Mouse (Mus musculus) fibroblast of lung, adult 2 months (primary cell): ENCODE results near the gene Hist2h4.
"Not testable (repeated sequence)": the region's sequence is repeated elsewhere in the genome, so short reads cannot be mapped to it uniquely, and the experiment has no call there.

Experiments used
- DNase-seq: peaks from one replicate; pipeline ENCODE4 v3.0.0-alpha.2; 2011; ENCODE audit warnings: low read depth

The Hist2h4 gene

DNA sequence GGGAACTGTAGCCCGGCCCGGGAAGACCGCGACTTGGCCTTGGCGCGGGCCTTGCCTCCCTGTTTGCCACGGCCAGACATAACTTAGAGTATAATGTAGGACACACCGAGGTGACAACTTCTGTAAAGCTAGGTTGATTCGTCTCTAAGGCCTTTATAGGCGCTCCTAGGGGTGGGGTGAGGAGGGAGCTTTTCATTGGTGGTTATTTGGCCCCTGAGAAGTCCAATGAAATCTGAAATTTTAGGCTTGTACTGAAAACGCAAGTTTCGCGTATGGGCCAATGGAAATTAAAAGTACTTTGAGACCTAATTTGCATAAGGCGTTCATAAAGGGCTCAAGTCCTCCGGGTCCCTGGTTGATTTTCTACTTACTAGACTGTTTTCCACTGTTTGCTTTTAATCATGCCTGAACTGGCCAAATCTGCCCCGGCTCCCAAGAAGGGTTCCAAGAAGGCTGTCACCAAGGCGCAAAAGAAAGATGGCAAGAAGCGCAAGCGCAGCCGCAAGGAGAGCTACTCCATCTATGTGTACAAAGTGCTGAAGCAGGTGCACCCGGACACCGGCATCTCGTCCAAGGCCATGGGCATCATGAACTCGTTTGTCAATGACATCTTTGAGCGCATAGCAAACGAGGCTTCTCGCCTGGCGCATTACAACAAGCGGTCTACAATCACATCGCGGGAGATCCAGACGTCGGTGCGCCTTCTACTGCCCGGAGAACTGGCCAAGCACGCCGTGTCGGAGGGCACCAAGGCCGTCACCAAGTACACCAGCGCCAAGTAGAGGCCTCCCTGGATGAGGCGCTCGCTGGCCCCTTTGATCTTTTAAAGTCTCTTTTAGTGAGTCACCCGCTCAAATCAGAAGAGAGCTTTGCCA is 42.1 kb downstream of the Hist2h4 start, which contains the start of the genes Hist2h2ac and Hist2h2be:
Hist2h2ac (minus strand) TSS at position 116 of the 875 bp plus-strand sequence.
Hist2h2be (plus strand) TSS at position 355 of the 875 bp plus-strand sequence.
- peak; percentile 85 for DNase-seq

DNA sequence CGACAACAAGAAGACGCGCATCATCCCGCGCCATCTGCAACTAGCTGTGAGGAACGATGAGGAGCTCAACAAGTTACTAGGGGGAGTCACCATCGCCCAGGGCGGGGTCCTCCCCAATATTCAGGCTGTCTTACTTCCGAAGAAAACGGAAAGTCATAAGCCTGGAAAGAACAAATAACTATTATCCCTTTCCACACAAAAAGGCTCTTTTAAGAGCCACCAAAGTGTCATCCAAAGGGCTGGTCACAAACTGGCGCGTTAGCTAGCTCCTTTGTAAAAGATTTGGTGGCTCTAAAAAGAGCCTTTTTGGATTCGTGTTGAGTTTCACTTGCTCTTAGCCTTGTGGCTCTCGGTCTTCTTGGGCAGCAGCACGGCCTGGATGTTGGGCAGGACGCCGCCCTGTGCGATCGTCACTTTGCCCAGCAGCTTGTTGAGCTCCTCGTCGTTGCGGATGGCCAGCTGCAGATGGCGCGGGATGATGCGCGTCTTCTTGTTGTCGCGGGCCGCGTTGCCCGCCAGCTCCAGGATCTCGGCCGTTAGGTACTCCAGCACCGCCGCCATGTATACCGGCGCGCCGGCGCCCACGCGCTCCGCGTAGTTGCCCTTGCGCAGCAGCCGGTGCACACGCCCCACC is 42.9 kb downstream of the Hist2h4 start:
- not testable (repeated sequence) for DNase-seq

DNA sequence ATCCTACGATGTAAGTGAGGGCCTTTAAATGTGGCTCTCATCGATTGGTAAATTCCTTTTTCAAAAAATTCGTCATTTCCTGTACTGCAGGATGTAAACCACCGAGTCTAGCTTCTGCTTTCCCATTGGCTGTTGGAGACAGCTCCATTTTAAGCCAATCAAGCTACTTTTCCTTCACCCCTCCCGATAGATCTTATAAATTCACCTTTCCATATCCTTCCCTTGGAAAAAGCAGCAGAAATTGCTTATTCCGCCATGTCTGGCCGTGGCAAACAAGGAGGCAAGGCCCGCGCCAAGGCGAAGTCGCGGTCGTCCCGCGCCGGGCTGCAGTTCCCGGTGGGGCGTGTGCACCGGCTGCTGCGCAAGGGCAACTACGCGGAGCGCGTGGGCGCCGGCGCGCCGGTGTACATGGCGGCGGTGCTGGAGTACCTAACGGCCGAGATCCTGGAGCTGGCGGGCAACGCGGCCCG is 43.4 kb downstream of the Hist2h4 start, which contains the start of the genes Bola1 and Hist2h2ab:
Bola1 (minus strand) TSS at position 49 of the 470 bp plus-strand sequence.
Hist2h2ab (plus strand) TSS at position 205 of the 470 bp plus-strand sequence.
- peak; percentile 74 for DNase-seq

DNA sequence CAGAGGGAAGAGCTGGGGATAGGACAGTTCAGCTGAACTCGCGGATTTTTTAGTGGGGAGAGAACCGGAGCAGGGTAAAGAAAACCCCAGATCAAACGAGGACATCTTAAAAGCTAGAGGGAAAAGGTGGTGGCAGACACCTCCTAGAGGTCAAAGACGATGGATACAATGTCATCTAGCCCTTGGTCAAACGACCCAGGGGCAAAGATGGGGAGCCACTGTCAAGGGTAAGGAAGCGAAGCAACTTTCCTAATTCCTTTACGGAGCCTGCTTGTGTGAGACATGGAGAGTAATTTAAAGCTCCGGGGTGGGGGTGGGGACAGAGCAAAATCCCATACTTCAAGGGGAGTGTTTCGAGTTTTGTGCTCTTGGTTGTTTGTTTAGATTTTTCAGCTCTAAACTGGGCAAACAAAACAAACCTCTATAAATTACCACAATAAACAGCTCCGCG is 43.9 kb downstream of the Hist2h4 start:
- DNase-seq: no peak
